Mouse (Mus musculus) heart, adult 8-10 months (tissue): ENCODE measurements around the gene Acadl. TPM values are rescaled to one million over a fixed set of nuclear protein-coding genes. Genes with fewer than 3 reads are reported as not detected.
A peak's percentile ranks its signal among the peaks of the same experiment; 100 is the strongest.

Experiments used
- DNase-seq: peaks from one replicate; pipeline ENCODE4 v3.0.0; 2022; ENCODE audit warnings: low spot score
- total RNA-seq, 4 experiments: library from RNA; stranded (reverse); gene quantifications; 2 replicates each; pipeline ENCODE4 v1.2.4; 2022

Acadl gene
- total RNA-seq, result 1,000 to 10,000 TPM; 1,104 to 1,310 (median 1,185) TPM

DNA sequence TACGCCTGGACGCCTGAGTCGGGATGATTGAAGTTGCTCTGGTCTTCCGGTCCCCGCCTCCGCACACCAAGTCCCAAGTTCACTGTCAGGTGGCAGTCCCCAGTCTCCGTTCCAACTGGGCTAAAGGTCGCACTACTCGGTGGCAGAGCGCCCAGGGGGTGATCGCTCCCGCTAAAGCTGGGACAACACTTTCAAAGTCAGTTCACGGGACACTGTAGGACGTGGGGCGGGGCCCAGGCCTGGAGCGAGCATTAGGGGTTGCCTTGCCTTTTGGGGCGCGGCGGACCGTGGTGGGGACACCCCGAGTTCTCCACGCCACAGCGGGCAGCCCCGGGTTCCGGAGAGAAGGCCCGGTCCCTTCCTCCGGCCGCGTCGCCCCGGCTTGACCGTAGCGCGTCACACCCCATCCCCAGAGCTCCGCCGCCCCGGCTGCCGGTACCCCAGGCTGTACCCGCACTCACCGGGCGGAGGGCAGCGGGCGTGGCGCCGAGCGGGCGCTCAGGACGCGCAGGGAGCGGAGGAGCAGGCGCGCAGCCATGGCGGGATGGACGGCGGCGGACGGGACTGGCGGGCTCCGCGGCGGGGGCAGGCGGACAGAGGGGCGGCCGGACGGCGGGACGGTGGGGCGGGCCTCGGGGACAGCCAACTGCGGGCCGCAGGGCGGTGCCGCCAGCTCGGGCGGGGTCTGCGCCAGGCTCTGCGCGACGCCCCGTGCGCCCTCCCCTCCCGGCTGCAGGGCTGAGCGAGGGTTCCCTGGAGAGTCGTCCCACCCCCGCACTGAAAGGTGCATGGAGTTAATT lies at the start of gene Acadl:
Acadl (minus strand) TSS at position 566 of the 800 bp plus-strand sequence.
- peak; percentile 94 for DNase-seq

DNA sequence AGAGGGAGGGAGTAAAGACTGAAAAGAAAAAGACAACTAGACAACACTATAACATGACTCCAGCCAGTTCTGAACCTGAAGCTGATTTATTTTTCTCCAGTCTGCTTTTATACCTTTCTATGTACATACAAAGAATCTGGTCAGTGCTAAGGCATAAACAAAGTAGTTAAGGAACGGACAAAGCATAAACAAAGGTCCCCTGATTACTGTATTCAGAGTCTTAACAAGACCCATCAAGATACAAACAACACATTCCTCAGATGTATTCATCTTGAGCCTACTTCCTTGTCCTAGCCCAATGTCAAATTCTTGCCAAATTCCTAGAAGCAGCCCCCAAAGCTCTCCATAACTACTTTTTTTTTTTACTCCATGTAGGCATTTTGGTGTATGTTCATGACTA lies 49.2 kb upstream of the Acadl start:
- DNase-seq, result no peak

DNA sequence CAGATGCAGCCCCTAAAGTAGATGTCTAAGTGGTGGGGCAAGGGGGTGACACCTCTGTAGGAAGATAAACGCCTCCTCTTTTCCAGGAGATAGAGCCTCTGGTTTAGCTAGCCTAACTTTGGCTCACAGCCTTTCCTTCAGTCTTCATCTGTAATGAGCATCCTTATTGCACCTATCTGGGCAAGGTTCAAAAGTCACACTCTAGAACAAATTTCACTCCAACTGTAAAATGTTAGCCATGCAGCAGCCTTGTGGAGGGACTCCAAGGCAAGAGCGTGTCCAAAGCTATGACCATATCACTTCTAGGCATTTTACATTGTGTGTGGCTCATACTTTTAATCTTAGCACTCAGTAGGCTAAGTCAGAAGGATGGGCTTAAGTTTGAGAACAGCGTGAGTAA lies 39.5 kb upstream of the Acadl start:
- no peak for DNase-seq

DNA sequence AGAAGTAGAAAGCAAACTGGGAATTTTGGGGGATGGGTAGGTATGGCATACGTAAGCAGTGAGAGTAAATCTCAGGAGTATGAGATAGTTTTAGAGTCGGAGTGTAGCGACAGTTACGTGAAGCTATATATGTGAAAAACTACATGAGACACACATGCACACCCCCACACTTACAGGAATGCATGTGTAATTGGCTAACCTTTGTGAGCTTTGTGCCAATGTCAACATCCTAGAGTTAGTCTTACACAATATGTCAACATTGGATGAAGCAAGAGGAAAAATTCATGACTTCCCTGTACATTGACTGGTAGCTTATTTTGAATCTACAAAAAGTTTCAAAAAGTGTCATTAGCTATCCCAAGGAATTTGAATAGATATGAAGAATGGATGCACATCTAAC lies 37.9 kb upstream of the Acadl start:
- no peak for DNase-seq

DNA sequence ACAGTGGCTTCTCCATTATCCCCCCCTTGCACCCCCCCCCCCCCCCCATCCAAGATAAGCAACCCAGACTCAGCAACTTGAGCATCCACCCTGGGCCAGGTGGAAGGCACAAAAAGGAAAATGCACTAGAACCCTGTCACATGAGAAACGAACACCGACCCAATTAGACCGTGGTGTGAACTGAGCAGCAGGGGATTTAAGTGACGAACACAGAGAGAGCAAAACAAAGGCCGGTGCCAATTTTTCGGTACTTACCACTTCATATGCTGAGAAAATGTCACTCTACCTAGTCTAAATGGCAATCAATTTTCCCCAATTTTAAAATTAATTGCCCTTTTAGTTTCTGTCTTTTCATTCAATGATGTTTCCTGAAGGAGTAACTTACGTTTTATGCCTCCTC lies 35.2 kb upstream of the Acadl start:
- DNase-seq, result no peak

DNA sequence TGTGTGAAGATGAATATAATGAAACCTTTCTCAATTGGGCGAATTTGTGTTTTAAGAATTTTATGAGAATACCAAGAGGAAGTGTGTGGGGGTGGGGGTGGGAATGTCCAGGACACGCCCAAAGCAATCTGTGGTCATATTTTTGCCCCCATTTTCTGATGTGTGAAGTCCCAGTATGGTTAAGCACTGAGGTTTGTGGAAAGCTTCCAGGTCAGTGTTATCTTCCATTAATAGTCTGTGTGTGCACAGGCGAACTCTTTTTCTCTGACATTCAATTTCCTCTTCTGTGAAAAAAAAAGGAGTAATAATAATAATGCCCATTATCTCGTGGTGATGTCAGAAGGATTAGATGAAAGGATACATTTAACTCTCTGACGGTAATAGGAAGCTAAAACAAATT lies 33.5 kb upstream of the Acadl start:
- no peak for DNase-seq

DNA sequence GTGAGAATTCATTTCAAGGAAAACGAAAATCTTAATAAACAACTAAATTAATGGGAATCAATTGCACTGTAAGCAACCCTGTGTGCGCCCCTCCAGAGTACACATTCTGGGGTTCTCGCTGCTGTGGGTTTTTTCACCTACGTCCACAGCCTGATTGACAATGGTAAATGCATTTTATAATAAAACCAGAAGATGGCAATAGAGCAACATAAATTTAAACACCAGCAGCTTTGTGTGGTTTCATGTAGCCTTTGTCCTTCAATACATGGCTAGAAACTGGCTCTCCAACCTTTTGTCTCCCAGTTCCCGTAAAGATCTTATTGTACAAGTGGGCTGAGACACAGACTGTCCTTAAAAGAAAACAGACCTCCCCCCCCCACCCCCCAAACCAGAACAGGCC lies 33.0 kb upstream of the Acadl start:
- DNase-seq, result peak; percentile 42

DNA sequence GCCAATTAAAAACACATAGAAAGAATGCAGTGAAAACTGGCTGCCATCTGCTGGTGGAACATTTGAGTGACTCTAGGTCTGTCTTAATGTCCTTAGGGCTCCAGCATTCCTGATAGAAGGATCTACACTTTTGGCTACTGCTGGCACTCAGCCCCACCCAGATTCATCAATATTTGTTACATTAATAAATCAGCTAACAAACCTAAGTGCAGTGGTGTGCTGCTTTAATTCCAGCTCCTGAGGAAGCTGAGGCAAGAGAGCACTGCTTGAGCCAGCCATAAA lies 32.7 kb upstream of the Acadl start:
- DNase-seq, result peak; percentile 51

DNA sequence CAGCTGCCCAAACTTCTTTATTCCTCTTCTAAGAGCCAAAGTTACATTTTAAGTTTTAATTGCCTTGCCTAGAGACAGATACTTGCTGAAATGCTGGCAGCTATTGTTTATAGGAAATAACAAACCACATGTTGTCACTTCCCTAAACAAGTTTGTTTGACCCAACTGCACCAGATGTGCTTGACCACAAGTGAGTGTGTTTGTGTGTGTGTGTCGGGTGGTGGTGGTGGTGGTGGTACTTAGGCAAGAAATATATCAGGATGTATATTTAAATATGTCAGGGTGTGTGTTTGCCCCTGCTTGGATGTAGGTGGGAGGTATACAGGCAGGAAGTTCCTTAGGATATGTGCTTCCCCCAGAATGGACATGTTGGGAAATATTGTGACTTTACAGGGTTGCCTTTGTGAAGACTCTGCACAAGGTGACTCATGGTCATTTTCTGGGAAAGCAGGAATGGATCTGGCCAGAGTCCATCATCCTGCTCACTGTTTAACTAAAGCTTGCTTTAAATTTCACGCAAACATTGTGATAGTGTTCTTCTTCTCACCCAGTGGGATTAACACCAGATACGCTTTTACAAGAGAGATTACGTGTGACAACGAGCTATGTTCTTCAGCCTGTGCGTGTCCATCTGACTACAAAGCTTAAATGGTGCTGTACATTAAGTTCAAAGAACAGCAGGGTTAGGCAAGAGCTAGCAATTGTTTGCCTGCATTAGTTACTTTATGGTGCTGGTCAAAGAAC lies 32.2 kb upstream of the Acadl start:
- DNase-seq, result no peak

DNA sequence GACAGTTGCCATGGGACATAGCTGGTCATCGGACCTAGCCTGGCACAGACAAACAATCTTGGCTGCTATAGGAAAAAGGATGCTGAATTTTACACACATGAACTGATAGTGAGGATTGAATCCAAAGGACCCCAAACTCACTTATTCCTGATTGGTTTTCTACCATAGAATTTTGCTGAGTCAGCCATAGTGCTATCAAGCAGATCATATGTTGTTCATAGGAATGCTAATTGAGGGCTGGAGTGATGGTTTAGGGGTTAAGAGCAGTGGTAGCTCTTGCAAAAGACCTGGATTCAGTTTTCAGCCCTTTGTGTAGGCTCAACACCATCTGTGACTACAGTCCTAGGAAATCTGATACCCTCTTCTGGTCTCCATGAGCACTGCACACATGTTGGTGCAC lies 24.1 kb upstream of the Acadl start:
- DNase-seq, result no peak

DNA sequence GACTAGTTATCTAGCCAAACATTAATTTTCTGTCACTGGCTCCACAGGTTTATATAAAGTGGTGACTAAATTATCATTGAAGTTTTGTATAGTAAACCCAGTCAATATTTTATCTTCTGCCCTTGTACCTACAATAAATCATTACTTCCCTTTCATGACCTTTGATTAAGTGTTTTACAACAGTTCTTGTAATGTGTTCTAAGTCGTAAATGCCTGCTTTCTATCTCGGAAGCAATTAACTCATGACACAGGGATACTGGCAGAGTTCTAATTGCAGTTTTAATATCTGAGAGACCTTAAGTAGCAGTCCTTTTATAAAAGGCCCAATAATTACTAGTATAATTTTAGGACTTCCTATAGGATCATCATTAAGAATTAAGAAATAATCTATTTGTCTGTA lies 17.1 kb upstream of the Acadl start:
- no peak for DNase-seq

DNA sequence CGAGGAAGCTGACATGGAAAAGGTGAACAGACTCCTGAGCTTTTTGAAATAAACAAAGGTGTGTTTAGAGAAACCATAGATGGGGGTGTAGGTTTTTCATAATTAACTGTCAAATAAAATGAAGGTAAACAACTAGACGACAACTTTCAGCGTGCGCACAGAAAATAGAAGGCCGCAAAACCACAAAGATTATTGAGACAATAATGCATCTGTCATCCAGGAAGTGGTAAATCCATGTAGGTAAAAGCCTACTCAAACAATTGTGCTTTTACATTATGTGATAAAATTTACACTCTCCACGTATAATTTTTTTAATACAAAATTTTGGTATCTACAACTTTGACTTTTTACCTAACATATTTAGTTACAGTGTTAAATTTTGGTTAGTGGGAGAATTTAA lies 11.7 kb upstream of the Acadl start:
- no peak for DNase-seq

DNA sequence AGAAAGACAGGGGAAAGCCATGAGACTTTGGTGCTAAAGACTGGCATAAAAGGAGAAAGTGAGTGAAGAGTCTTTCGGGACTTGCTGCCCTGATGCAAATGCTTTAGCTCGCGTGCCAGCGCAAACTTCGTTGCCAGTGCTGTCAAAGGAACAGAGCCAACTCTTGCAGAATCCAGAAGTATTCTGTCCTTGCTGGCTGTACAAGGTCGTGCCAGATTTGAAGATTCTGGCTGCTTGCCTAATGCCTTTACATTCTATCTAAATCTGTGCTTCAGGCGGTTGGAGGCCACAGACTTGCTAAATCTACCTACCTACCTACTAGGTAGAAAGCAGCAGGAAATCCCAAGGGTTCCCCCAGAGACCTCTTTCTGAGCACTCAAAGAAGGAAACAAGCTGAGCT lies 8.5 kb upstream of the Acadl start:
- DNase-seq, result peak; percentile 65

DNA sequence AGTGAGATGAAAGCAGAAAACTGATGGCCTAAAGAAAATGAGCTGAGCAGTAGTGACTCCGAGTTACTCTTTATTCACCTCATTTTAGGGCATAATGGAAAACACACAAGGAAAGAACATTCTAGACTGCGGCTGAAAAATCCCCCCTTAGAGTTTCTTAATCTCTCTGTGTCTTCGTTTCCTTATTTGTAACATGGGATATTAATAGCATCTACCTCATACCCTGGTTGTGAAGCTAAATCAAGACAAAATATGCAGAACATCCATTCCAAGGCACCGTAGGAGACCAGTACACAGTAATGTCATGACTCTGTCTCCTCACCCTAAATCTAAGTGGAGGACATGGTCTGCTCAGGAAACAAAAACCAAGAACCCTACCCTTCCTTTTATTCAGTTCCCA lies 2.6 kb upstream of the Acadl start:
- DNase-seq, result peak; percentile 13

DNA sequence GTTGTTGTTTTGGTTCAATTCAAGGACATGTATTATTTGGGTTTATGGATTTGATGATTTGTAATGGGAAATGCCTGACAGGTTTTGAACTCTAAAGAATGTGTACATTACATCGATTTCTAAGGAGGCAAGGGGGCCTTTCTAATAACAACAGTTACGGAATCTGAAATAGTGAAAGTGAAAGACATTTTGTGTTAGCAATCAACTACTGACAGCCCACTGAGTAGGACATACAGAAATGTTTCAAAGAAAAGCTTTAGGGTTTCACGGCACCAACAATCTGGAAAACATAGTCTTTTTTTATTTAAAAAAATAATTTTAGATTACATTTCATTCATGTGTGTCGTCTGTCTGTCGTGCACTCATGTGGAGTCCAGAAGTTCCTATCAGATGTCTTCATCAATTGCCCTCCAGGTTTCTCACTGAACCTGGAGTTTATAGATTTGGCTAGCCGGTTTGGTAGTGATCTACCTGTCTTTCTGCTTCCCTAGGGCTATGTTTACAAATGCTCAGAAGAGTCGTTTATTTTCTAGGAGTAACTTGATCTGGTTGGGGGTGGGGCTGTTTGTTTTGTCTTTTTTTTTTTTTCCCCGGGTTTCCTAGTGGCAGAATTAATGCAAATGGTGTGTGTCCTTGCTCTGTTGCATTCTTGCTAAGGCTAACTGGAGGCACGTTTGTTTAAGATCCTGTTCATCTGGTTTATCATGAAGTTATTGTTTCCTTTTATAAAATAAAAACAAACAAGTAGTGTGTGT lies 841 bp upstream of the Acadl start:
- DNase-seq, result peak; percentile 34

DNA sequence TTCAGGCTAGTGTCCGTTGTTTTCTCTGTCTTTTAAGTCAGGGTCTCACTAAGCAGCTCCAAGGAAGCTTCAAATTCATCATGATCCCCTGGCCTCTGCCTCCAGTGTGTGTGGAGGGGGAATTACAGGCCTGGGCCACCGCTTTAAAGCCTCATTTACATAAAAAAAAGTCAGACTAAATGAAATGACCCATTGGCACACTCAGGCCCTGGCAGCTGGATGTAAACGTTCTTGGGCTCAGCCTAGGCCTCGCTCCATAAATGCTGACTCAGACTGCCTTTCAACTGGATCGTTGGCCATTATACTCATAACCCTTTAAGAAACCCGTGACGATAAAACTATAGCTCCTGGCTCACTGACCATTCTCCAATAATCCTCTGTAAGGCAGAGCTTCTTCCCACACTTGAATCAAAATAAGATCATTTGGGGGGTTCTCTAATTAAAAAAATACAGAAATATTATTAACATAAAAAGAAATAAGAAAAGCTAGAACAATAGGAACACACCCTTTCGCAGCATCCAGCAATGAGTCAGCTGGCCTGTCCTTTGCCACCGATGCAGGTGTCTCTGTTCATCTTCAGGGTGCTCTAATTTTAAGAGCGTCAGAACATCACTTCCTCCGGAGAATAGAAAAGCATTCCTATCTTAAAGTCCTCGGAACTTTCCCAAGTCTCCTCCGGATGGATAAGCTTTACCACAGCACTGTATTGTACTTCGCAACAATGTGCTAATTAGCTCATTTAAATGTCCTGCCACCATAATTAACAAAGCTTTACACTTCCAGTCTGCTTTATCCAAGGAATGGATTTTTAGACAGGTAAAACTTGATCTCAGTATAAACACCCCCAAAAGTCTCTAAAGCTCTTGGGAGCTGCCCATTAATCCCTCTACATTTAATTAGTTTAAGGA lies 1.1 kb downstream of the Acadl start:
- no peak for DNase-seq

DNA sequence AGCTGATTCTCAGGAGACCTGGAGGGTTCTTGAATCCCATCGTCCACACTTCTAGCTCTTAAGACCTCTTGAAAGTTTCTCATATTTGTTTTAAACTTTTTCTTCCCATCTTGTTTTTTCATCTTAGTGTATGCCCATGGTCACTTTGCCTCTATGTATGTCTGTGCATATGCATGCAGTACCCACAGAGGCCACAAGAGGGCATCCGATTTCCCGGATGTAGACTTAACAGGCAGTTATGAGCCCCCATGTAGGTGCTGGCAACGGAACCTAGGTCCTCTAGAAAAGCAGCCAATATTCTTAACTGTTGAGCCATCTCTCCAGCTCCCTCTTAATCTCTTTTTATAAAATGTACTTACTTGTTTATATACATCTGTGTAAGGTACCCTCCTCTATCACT lies 15.6 kb downstream of the Acadl start:
- DNase-seq, result no peak

DNA sequence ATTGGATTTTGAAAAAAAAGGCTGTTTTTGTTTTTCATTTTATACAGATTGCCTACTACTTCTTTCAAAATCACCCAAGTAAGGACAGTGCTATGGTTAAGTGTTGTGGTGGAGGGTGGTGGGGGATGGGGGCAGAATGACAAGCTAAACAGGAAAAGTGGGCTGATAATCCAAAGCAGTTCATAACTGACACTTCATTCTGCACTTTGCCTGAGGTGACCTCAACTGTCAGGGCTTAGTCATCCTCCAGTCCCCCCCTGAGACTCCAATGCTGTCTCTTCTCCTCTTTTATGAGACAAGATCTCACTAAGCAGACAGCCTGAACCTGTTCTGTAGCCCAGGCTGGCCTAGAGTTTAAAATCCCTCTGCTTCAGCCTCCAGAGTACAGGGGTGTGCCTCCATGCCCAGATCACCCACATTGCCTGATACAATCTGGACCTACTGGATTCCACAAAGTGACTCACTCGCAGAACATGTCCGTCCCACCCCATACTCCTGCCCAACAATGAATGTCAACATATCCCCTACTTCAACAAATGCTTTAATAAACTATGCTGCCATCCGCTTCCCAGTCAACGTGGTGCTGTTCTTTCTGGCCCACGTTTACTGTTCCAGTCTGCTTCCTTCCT lies 17.3 kb downstream of the Acadl start:
- DNase-seq, result no peak

DNA sequence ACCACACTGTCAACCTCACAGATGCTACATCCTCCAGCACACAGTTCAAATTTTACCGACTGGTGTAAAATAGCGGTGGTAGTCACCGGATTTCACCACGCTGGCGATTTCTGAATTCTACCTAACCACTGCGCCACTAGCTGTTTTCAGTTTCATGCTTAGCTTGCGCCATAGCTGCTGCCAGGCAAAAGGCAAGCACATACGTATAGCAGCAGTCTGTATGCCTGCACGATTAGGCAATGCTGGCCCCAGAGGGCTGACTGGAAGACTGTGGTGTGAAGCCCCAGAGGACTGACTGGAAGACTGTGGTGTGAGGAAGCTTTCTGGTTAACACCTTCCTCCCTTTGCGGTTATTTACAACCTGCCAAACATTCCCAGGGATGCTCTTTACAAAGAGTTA lies 21.1 kb downstream of the Acadl start:
- no peak for DNase-seq

DNA sequence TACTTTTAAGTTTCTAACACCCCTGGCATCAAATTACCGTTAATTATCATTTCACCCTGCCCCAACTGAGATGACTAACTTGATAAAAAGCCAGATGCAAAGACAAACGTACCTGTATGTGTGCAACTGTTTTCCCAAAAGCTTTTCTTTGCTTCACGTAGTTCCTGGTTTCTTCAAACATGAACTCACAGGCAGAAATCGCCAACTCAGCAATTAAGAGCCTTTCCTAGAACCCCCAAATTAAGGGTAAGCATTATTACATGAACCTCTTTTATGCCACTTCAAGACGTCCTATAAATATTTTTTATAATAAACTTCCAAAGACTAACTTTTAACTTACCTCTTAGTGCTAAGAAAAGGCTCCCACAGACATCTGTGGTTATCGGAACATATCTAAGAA lies 21.6 kb downstream of the Acadl start:
- DNase-seq, result no peak

DNA sequence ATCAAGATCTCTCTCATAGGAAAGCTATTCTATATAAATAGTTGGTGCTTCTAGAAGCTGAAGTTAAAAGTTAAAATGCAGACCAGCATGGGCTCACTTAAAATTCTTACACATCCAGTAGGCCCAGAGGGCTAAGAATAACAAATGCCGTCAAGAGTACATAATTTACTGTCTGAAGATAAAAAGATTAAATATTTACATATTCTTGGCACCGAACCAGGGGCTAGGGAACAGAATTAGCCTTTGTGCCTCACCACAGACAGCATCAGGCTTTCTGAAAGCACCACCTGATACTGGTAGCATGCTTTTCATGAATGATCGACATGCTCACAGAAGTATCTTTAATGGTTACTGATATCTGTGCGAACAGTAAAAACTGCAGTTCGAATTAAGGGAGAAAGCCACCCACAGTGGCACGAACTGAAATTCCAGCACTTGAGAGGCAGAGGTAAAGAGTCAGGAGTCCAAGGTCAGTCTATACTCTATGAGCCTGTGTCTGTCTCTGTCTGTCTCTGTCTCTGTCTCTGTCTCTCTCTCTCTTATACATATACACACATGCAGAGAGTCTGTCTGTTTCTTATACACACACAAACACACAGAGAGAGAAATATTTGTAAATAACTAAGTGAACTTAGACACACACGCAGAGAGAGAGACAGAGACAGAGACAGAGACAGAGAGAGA lies 23.2 kb downstream of the Acadl start:
- DNase-seq, result no peak
